In genomic region chr15:91012793-91013580, GRCm38 (mm10) we compare ENCODE assay signal across 12 mouse cellular contexts. TPM values are rescaled to one million over a fixed set of nuclear protein-coding genes. Genes with fewer than 3 reads are reported as not detected.
DNase-seq lines count a peak whose midpoint lies in the region; ATAC-seq and TF ChIP-seq lines count a peak whose summit lies in the region.
"Had no signal": no experiment of that assay in that cellular context is flagged by ENCODE, and none has a peak within 500 bp of the region (broad histone marks: within the 10 kb centered on the region; RNA-seq: fewer than 3 reads in every experiment).

No protein-coding gene starts in this region.

- H3K27ac ChIP-seq in lung, postnatal 0 days (ENCODE audit: low read length) = no peak overlapping the region
- no peak overlapping the region for H3K27ac ChIP-seq in intestine, embryonic 14.5 days (ENCODE audit: low read depth)
- no peak overlapping the region for H3K27ac ChIP-seq in liver, postnatal 0 days (ENCODE audit: low read depth)
- no peak overlapping the region for H3K27ac ChIP-seq in layer of hippocampus, adult 2 months

- peak; percentile 25; the same call in 1 of the 2 replicates for ATAC-seq in lung, postnatal 0 days
- 0 out of 2 replicates have a peak, but pooled peaks have one; percentile 18 for ATAC-seq in intestine, embryonic 14.5 days (replicated peaks; ENCODE audit: low FRiP score, low TSS enrichment, low read depth)
- ATAC-seq in liver, postnatal 0 days = 0 out of 2 replicates have a peak, but pooled peaks have one; percentile 25

- H3K36me3 ChIP-seq in lung, postnatal 0 days (ENCODE audit: insufficient read depth, low read length) = no peaks in the 10 kb centered on the region
- H3K36me3 ChIP-seq in intestine, embryonic 14.5 days (ENCODE audit: control insufficient read depth, insufficient read depth, low read length) = no peaks in the 10 kb centered on the region
- H3K36me3 ChIP-seq in liver, postnatal 0 days (replicated peaks; ENCODE audit: insufficient read depth, low read length) = no peaks in the 10 kb centered on the region
- H3K36me3 ChIP-seq: heart, embryonic 12.5 days had no signal

- peak overlapping the region; percentile 25; the same call in 1 of the 2 replicates for H3K4me2 ChIP-seq in lung, postnatal 0 days (replicated peaks; ENCODE audit: low read depth, low read length)
- 0 out of 2 replicates have a peak overlapping the region, but pooled peaks have one; percentile 18 for H3K4me2 ChIP-seq in intestine, embryonic 14.5 days (ENCODE audit: low read length)
- H3K4me2 ChIP-seq in liver, postnatal 0 days (ENCODE audit: low read depth, low read length) = peak overlapping the region; percentile 42
- H3K4me2 ChIP-seq: heart, embryonic 12.5 days had no signal

- 17% methylated on average over 6 of the region's 6 CpGs for WGBS in lung, postnatal 0 days
- 19% methylated on average over 6 of the region's 6 CpGs for WGBS in intestine, embryonic 14.5 days
- WGBS in liver, postnatal 0 days (ENCODE audit: insufficient replicate concordance) = 22% methylated on average over 6 of the region's 6 CpGs

- no peak for TF ChIP-seq EP300 in lung, postnatal 0 days (IDR thresholded peaks at IDR 0.05)
- TF ChIP-seq EP300 in liver, postnatal 0 days (IDR thresholded peaks at IDR 0.05; ENCODE audit: low read depth) = no peak

- no peaks in the 10 kb centered on the region for H3K9me3 ChIP-seq in lung, postnatal 0 days (ENCODE audit: low read length)
- H3K9me3 ChIP-seq in intestine, embryonic 14.5 days (ENCODE audit: control insufficient read depth, low read length) = no peaks in the 10 kb centered on the region
- no peaks in the 10 kb centered on the region for H3K9me3 ChIP-seq in liver, postnatal 0 days (ENCODE audit: low read length)
- H3K9me3 ChIP-seq: heart, embryonic 12.5 days had no signal

- DNase-seq in lung, postnatal 0 days (ENCODE audit: low spot score) = peak; percentile 35
- no peak for DNase-seq in lung, adult 18-20 months
- DNase-seq in intestine, embryonic 14.5 days (ENCODE audit: low spot score) = no peak
- DNase-seq in liver, postnatal 0 days = no peak
- no peak for DNase-seq in layer of hippocampus, adult 2 months (ENCODE audit: low spot score in 2 of 2)
- no peak for DNase-seq in thymus, postnatal 10 days (ENCODE audit: low spot score in 2 of 2)
- DNase-seq in cerebellum, adult 18-20 months = no peak
- DNase-seq: cerebellum, adult 9-11 months; lung, postnatal 4 days; thymus, postnatal 25 days had no signal

- peaks cover 5% of the 10 kb centered on the region; the same call in 1 of the 2 replicates for H3K4me1 ChIP-seq in lung, postnatal 0 days (ENCODE audit: insufficient read depth, low read depth, low read length)
- H3K4me1 ChIP-seq in intestine, embryonic 14.5 days (replicated peaks; ENCODE audit: control insufficient read depth, insufficient read depth, low read length) = peaks cover 4% of the 10 kb centered on the region; the same call in 1 of the 2 replicates
- H3K4me1 ChIP-seq in liver, postnatal 0 days (ENCODE audit: insufficient read depth) = 0 out of 2 replicates have a peak, but pooled peaks cover 2% of the 10 kb centered on the region

- no peak overlapping the region for H3K4me3 ChIP-seq in lung, postnatal 0 days (ENCODE audit: low read depth, low read length)
- no peak overlapping the region for H3K4me3 ChIP-seq in intestine, embryonic 14.5 days (ENCODE audit: low read depth, low read length)
- no peak overlapping the region for H3K4me3 ChIP-seq in liver, postnatal 0 days (ENCODE audit: low read depth, low read length)
- no peak overlapping the region for H3K4me3 ChIP-seq in layer of hippocampus, adult 2 months
- H3K4me3 ChIP-seq: erythroblast, embryonic 14.5 days; heart, embryonic 12.5 days had no signal

- no peaks in the 10 kb centered on the region for H3K27me3 ChIP-seq in lung, postnatal 0 days (replicated peaks; ENCODE audit: insufficient read depth, low read length)
- no peaks in the 10 kb centered on the region for H3K27me3 ChIP-seq in intestine, embryonic 14.5 days (replicated peaks; ENCODE audit: control insufficient read depth, insufficient read depth, low read length)
- H3K27me3 ChIP-seq in liver, postnatal 0 days (ENCODE audit: insufficient read depth, low read length) = no peaks in the 10 kb centered on the region
- H3K27me3 ChIP-seq: heart, embryonic 12.5 days had no signal

- no peak overlapping the region for H3K9ac ChIP-seq in lung, postnatal 0 days (replicated peaks; ENCODE audit: low read depth)
- H3K9ac ChIP-seq in intestine, embryonic 14.5 days (ENCODE audit: low read length) = no peak overlapping the region
- H3K9ac ChIP-seq in liver, postnatal 0 days (replicated peaks) = no peak overlapping the region
- H3K9ac ChIP-seq: heart, embryonic 12.5 days had no signal

- no peak for TF ChIP-seq CTCF in lung, postnatal 0 days (IDR thresholded peaks at IDR 0.05)
- no peak for TF ChIP-seq CTCF in liver, postnatal 0 days (IDR thresholded peaks at IDR 0.05; ENCODE audit: low read depth)
- no peak for TF ChIP-seq CTCF in layer of hippocampus, adult 2 months (conservative IDR thresholded peaks at IDR 0.05)

RNA-seq across cellular contexts. Expression of gene Kif21a, which starts 36.8 kb away (rescaled TPM):
- 4.6 and 5.0 TPM in 2 replicates for polyA plus RNA-seq in lung, postnatal 0 days (2015; fragmentation: Nextera tagmentation; extraction: Ambion mirVana)
- polyA plus RNA-seq in intestine, embryonic 14.5 days (2014; fragmentation: Nextera tagmentation; extraction: Ambion mirVana) = 12.5 and 12.8 TPM in 2 replicates
- polyA plus RNA-seq in liver, postnatal 0 days (2015; fragmentation: Nextera tagmentation; extraction: Ambion mirVana) = 5.2 TPM in 2 replicates
- 100 to 1,000 TPM; 126 to 130 TPM for total RNA-seq in layer of hippocampus, adult 2 months (2021)
